Mouse (Mus musculus) forebrain, postnatal 0 days (tissue): Measurements from ENCODE around the gene Inha. TPM values are rescaled to one million over a fixed set of nuclear protein-coding genes. Genes with fewer than 3 reads are reported as not detected.
A peak's percentile ranks its signal among the peaks of the same experiment; 100 is the strongest.

Experiments used
- ATAC-seq: fragments of 200-750 bp; cut with Nextera tagmentation; 2 replicates; pipeline ENCODE4 v1.8.0; 2017; ENCODE audit warnings: mild to moderate bottlenecking, moderate library complexity
- DNase-seq: peaks from one replicate; pipeline ENCODE4 v3.0.0-alpha.2; 2015
- H3K27ac ChIP-seq: fragments of 300-500 bp; sonication (generic); 2 replicates; pipeline ENCODE4 v1.5.1; 2014; ENCODE audit warnings: low read depth, mild to moderate bottlenecking, antibody characterized with exemption, low read length, moderate library complexity, mixed read lengths
- H3K27me3 ChIP-seq: fragments of 300-500 bp; sonication (generic); 2 replicates; pipeline ENCODE4 v1.6.1; 2014; ENCODE audit warnings: mild to moderate bottlenecking, low read length, mixed read lengths; ENCODE audit not compliant: insufficient read depth
- H3K36me3 ChIP-seq: fragments of 300-500 bp; sonication (generic); 2 replicates; pipeline ENCODE4 v1.6.1; 2014; ENCODE audit warnings: mild to moderate bottlenecking, moderate library complexity; ENCODE audit not compliant: insufficient read depth
- H3K4me1 ChIP-seq: fragments of 300-500 bp; sonication (generic); 2 replicates; pipeline ENCODE4 v1.6.1; 2014; ENCODE audit warnings: antibody characterized with exemption; ENCODE audit not compliant: insufficient read depth
- H3K4me2 ChIP-seq: fragments of 300-500 bp; sonication (generic); 2 replicates; pipeline ENCODE4 v1.6.1; 2014; ENCODE audit warnings: low read depth, mild to moderate bottlenecking, moderate library complexity
- H3K4me3 ChIP-seq: fragments of 300-500 bp; sonication (generic); 2 replicates; pipeline ENCODE4 v1.5.1; 2014; ENCODE audit warnings: low read depth, low read length, mixed read lengths
- H3K9ac ChIP-seq: fragments of 300-500 bp; sonication (generic); 2 replicates; pipeline ENCODE4 v1.6.1; 2014; ENCODE audit warnings: mild to moderate bottlenecking
- H3K9me3 ChIP-seq: fragments of 300-500 bp; sonication (generic); 2 replicates; pipeline ENCODE4 v1.6.1; 2016; ENCODE audit warnings: low read length
- CTCF ChIP-seq: sonication (generic); IDR thresholded peaks from 2 replicates; pipeline ENCODE4 v1.5.1; 2016; ENCODE audit warnings: antibody characterized with exemption, control low read depth, low read depth
- WGBS: fragments of 180-500 bp; shearing (Covaris S2); extraction: QIAGEN DNeasy Blood & Tissue Kit; methylation state at CpG from one replicate; pipeline ENCODE4 v1.1.7; 2014; 5-methylcytosine and 5-hydroxymethylcytosine counted together
- polyA plus RNA-seq: library from polyadenylated mRNA; unstranded; fragments of >200 nt; fragmentation: Nextera tagmentation; extraction: Ambion mirVana; gene quantifications from 2 replicates; pipeline ENCODE4 v1.2.1, GENCODE M21; 2015
- total RNA-seq: library from RNA; depleted of rRNA; stranded (reverse); fragments of >200 nt; gene quantifications from 2 replicates; pipeline ENCODE4 v1.2.3, GENCODE M21; 2014

The Inha gene
- total and polyA plus RNA-seq, 2 experiments from 2014 or later = 24.8 to 26.6 TPM

GRCm38 (mm10) chr1:75478497-75478896 is 28.4 kb upstream of the Inha start:
- WGBS = 1% methylated on average over 19 of the region's 25 CpGs
- peak overlapping the region; percentile 83 for H3K27ac ChIP-seq
- peak overlapping the region; percentile 85 for H3K4me3 ChIP-seq
- TF ChIP-seq CTCF = no peak
- ATAC-seq = no peak; the same call in 1 of the 2 replicates
- peak overlapping the region; percentile 82 for H3K4me2 ChIP-seq
- no peaks in the 10 kb centered on the region for H3K9me3 ChIP-seq
- no peaks in the 10 kb centered on the region for H3K27me3 ChIP-seq
- H3K4me1 ChIP-seq = peaks cover 26% of the 10 kb centered on the region
- H3K36me3 ChIP-seq = peaks cover 50% of the 10 kb centered on the region
- no peak for DNase-seq
- peak overlapping the region; percentile 90 for H3K9ac ChIP-seq

DNA sequence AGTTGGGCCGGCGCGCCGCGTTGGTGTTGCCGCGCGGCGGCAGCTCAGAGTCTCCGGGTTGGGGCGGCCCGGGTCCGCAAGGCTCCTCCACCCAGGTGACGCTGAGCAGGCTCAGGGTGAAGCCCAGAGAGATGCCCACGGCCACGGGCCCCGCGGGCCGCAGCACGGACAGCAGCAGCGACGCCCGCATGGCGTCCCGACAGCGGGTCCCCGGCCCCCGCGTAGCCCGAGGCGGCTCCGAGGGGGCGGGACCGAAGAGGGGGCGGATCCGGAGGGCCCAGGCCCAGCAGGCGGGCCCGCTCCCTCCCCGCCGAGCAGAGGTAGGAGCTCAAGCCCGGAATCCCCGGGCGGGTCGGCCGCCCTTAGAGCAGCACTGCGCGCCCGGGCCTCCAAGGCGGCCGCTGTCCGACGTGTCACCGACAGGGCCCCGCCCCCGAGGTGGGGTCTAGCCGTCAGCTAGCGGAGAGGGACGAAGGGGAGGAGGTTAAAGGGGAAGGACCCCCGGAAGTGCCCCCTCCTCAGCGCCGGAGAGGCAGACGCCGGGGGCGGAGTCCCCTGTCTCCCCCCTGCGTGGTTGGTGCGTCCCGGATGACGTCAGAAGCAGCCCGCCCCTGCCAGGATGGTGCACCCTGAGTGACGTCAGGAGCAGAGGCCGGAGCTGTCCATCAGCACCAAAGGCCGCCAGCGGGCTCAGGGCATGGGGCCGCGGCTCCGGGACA is 27.8 kb upstream of the Inha start, which contains the start of the genes Chpf and Tmem198:
Gene Chpf (minus strand): TSS at position 392 of the 719 bp plus-strand sequence.
Gene Tmem198 (plus strand): TSS at position 617 of the 719 bp plus-strand sequence.
- under 1% methylated on average over 67 of the region's 76 CpGs for WGBS
- Histone ChIP-seq H3K27ac (peak within 1 kb of the TSS; percentile 83), H3K4me3 (peak within 1 kb of the TSS; percentile 85), H3K9me3 (no peaks in the 10 kb centered on the region), H3K27me3 (no peaks in the 10 kb centered on the region), H3K4me1 (peaks cover 26% of the 10 kb centered on the region), H3K4me2 (peak within 1 kb of the TSS; percentile 82), H3K36me3 (peaks cover 48% of the 10 kb centered on the region), H3K9ac (peak within 1 kb of the TSS; percentile 90)
- ATAC-seq (peak; percentile 94), DNase-seq (peak; percentile 98)
- no peak for TF ChIP-seq CTCF

- TF ChIP-seq CTCF = no peak
- ATAC-seq (peak; percentile 5), DNase-seq (no peak)
- no peaks in the 10 kb centered on the region for H3K9me3 ChIP-seq
- H3K4me1 ChIP-seq = peaks cover 26% of the 10 kb centered on the region
- H3K27ac ChIP-seq = peak overlapping the region; percentile 83
- H3K4me2 ChIP-seq = peak overlapping the region; percentile 82
- peak overlapping the region; percentile 85 for H3K4me3 ChIP-seq
- no peaks in the 10 kb centered on the region for H3K27me3 ChIP-seq
- peak overlapping the region; percentile 90 for H3K9ac ChIP-seq
- H3K36me3 ChIP-seq = peaks cover 48% of the 10 kb centered on the region
- WGBS = under 1% methylated on average over 20 of the region's 24 CpGs
Observed at GRCm38 (mm10) chr1:75479635-75479989, 27.3 kb upstream of the Inha start.

DNA sequence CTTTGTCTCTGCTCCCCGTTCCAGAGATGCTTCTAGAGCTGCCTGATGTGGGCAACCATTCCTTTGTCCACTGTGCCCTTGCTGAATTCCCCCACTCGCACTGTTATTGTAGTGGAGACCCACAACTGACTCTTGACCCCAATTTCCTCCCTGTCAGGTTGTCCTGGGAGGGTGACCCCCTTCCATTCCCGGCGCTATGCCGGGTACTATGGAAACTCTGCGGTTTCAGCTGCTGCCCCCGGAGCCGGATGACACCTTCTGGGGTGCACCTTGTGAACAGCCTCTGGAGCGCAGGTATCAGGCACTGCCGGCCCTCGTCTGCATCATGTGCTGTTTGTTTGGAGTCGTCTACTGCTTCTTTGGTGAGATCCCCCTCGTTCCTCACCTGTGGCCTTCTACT is 26.8 kb upstream of the Inha start:
- no peaks in the 10 kb centered on the region for H3K27me3 ChIP-seq
- no peak for DNase-seq
- H3K4me2 ChIP-seq = peak overlapping the region; percentile 82
- H3K9ac ChIP-seq = peak overlapping the region; percentile 90
- peaks cover 48% of the 10 kb centered on the region for H3K36me3 ChIP-seq
- H3K4me3 ChIP-seq = peak overlapping the region; percentile 85
- no peaks in the 10 kb centered on the region for H3K9me3 ChIP-seq
- no peak for ATAC-seq
- TF ChIP-seq CTCF = no peak
- peak overlapping the region; percentile 83 for H3K27ac ChIP-seq
- peaks cover 26% of the 10 kb centered on the region for H3K4me1 ChIP-seq
- WGBS = 14% methylated on average over 13 of the region's 13 CpGs

DNA sequence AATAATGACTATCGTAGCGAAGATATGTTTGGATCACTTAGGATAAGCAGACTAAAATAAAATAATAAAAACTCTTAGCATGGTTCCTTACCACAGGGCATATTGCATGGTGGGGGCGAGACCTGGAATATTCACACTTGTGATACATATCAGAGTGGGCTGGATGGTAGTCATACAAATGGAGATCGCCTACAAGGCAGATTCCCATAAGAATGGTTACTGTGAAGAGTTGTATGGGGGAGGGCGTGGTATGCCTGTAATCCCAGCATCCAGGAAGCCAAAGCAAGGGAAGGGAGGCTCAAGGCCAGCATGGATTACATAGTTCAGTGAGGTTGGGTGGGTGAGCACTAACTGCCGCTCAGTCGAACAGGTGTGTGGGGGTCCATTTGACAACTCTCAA is 26.1 kb upstream of the Inha start:
- no peak for ATAC-seq
- 91% methylated on average over 7 of the region's 7 CpGs for WGBS
- TF ChIP-seq CTCF = no peak
- Histone ChIP-seq H3K9ac (peak overlapping the region; percentile 90; the same call in 1 of the 2 replicates), H3K9me3 (no peaks in the 10 kb centered on the region), H3K4me2 (peak overlapping the region; percentile 82), H3K4me3 (peak overlapping the region; percentile 85), H3K4me1 (peaks cover 26% of the 10 kb centered on the region), H3K27me3 (no peaks in the 10 kb centered on the region), H3K27ac (no peak overlapping the region), H3K36me3 (peaks cover 48% of the 10 kb centered on the region)
- DNase-seq = no peak

- ATAC-seq = peak; percentile 2; the same call in 1 of the 2 replicates
- WGBS = 11% methylated on average over 24 of the region's 24 CpGs
- H3K27ac ChIP-seq = no peak overlapping the region
- 0 out of 2 replicates have a peak, but pooled peaks have one; percentile 9 for TF ChIP-seq CTCF
- peak overlapping the region; percentile 31; the same call in 1 of the 2 replicates for H3K9ac ChIP-seq
- H3K4me3 ChIP-seq = no peak overlapping the region
- H3K4me2 ChIP-seq = peak overlapping the region; percentile 91
- peaks cover 47% of the 10 kb centered on the region for H3K36me3 ChIP-seq
- H3K27me3 ChIP-seq = peaks cover 18% of the 10 kb centered on the region
- H3K4me1 ChIP-seq = 0 out of 2 replicates have a peak, but pooled peaks cover 5% of the 10 kb centered on the region
- no peaks in the 10 kb centered on the region for H3K9me3 ChIP-seq
- no peak for DNase-seq
Observed at GRCm38 (mm10) chr1:75486561-75486960, 20.3 kb upstream of the Inha start.

DNA sequence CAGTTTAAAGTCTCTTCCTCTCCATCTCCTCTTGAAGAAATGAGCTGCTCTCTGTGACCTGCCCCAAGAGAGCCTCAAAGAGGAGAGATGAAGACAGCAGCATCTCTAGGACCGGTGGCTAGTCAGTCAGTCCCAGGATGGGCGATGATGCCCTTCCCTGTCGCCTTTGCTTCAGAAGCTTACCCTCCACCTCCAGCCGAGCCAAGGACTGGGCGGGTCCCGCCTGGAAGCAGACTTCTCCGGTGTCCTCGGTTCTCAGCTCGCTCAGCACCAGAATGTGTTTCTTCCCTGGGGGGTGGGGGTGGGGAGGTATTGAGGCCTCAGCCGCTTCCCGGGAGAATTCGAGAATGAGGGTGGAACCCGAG is 19.9 kb upstream of the Inha start:
- peaks cover 47% of the 10 kb centered on the region for H3K36me3 ChIP-seq
- WGBS = 5% methylated on average over 13 of the region's 13 CpGs
- no peak for TF ChIP-seq CTCF
- peak; percentile 8 for ATAC-seq
- peak overlapping the region; percentile 31; the same call in 1 of the 2 replicates for H3K9ac ChIP-seq
- peaks cover 18% of the 10 kb centered on the region for H3K27me3 ChIP-seq
- peak overlapping the region; percentile 44 for H3K4me3 ChIP-seq
- H3K27ac ChIP-seq = no peak overlapping the region
- DNase-seq = no peak
- no peaks in the 10 kb centered on the region for H3K9me3 ChIP-seq
- H3K4me1 ChIP-seq = 0 out of 2 replicates have a peak, but pooled peaks cover 5% of the 10 kb centered on the region
- H3K4me2 ChIP-seq = peak overlapping the region; percentile 91
